Mouse (Mus musculus): ENCODE results near the gene Pkd1l2. TPM values are rescaled to one million over a fixed set of nuclear protein-coding genes. Genes with fewer than 3 reads are reported as not detected.

The Pkd1l2 gene
- polyA plus RNA-seq, 2 experiments: 0.07 to 0.16 TPM

DNA sequence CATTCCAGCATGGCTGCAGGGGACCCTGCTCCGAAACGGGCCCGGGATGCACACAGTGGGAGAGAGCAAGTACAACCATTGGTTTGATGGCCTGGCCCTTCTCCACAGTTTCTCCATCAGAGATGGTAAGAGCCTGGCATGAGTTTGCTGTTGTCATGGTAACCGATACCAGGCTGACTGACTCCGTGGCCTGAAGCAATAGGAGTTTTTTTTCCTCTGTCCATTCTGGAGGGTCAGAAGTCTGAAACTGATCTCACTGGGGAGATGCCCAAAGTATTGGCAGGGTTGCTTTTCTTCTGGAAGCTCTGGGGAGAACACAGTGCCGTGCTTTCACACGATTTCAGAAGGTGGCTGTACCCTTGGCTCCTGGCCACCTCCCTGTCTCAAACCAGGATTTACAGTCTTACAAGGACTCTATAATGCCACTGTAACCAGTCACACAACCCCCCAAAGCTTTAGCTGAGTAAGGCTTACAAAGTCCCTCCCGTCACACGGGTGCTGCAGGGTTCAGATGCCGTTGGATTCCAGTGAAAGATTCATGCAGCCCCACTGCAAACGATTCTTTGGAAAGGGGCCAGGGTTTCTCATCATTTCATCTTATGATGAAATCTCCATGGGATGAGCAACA, 15.4 kb upstream of the Pkd1l2 start:
- ATAC-seq (ENCODE audit: low FRiP score, low read depth) (peak; percentile 66), DNase-seq (ENCODE audit: low spot score) (peak; percentile 65)
- peak overlapping the region; percentile 28; the same call in 1 of the 2 replicates for H3K27ac ChIP-seq (replicated peaks; ENCODE audit: low read depth, low read length)
- no peak overlapping the region for H3K4me3 ChIP-seq (replicated peaks; ENCODE audit: low read length)
- no peaks in the 10 kb centered on the region for H3K36me3 ChIP-seq (ENCODE audit: control insufficient read depth, insufficient read depth, low read length)
- 28% methylated on average over 11 of the region's 11 CpGs for WGBS
- peak overlapping the region; percentile 35 for H3K4me2 ChIP-seq (replicated peaks; ENCODE audit: low read depth, low read length, severe bottlenecking)
- peak overlapping the region; percentile 16; the same call in 1 of the 2 replicates for H3K9ac ChIP-seq (ENCODE audit: low read depth, low read length, severe bottlenecking)
- 0 out of 2 replicates have a peak, but pooled peaks cover 4% of the 10 kb centered on the region for H3K9me3 ChIP-seq (ENCODE audit: control insufficient read depth, low read length)
- peaks cover 16% of the 10 kb centered on the region for H3K4me1 ChIP-seq (ENCODE audit: control insufficient read depth, insufficient read depth, low read length)
- H3K27me3 ChIP-seq (ENCODE audit: control insufficient read depth, insufficient read depth, low read length): no peaks in the 10 kb centered on the region
- TF ChIP-seq POLR2A (IDR thresholded peaks at IDR 0.05; ENCODE audit: borderline replicate concordance, extremely low read depth, insufficient read depth, insufficient read length): no peak

DNA sequence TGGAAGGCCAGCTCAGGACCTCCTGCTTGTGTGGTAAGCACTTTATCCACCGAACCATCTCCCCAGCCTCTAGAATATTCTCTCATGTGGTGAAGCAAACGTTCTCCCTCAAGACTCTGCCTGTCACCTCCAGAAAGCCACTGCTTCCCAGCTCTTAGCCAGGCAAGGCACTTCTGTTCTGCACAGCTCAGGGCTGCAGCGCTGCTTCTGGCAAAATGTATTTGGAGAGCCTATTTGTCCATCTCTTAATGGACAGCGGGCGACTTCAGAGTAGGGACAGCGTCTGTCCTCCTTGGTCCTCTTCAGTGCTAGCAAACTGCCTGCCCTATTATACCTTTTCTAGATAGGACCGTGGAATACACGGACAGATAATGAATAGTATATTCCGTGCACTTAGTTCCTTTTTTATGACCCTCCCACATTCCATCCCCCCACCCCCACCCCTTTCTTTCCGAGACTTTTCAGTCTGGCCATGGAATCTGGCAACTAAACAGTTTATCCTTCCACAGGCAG, 14.9 kb upstream of the Pkd1l2 start:
- no peak for TF ChIP-seq POLR2A (IDR thresholded peaks at IDR 0.05; ENCODE audit: borderline replicate concordance, extremely low read depth, insufficient read depth, insufficient read length)
- no peak for DNase-seq (ENCODE audit: low spot score)
- peak overlapping the region; percentile 16; the same call in 1 of the 2 replicates for H3K9ac ChIP-seq (ENCODE audit: low read depth, low read length, severe bottlenecking)
- ATAC-seq (ENCODE audit: low FRiP score, low read depth): no peak; the same call in 1 of the 2 replicates
- WGBS: 57% methylated on average over 10 of the region's 10 CpGs
- 0 out of 2 replicates have a peak, but pooled peaks cover 4% of the 10 kb centered on the region for H3K9me3 ChIP-seq (ENCODE audit: control insufficient read depth, low read length)
- H3K36me3 ChIP-seq (ENCODE audit: control insufficient read depth, insufficient read depth, low read length): no peaks in the 10 kb centered on the region
- peak overlapping the region; percentile 35 for H3K4me2 ChIP-seq (replicated peaks; ENCODE audit: low read depth, low read length, severe bottlenecking)
- H3K4me1 ChIP-seq (ENCODE audit: control insufficient read depth, insufficient read depth, low read length): peaks cover 16% of the 10 kb centered on the region
- H3K27me3 ChIP-seq (ENCODE audit: control insufficient read depth, insufficient read depth, low read length): no peaks in the 10 kb centered on the region
- H3K4me3 ChIP-seq (replicated peaks; ENCODE audit: low read length): no peak overlapping the region
- peak overlapping the region; percentile 28; the same call in 1 of the 2 replicates for H3K27ac ChIP-seq (replicated peaks; ENCODE audit: low read depth, low read length)

DNA sequence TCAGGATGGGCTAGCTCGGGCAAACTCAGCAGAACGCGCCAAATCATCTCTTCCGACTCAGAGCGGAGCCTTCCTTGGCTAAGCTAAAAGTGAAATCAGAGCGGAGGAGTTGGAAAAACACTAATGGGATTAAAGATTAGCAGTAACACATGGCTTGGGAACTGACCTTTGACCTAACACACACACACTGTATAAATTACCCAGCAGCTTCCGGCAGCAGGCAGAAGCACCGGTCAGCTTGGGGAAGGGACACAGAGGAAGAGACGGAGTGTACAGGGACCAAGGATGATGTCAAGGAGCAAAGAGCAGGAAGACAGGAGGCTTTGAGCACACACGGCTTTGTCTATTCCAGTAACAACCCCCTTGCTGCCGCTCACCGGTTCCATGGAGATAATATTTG, 13.4 kb upstream of the Pkd1l2 start, which contains the start of gene Bco1:
Gene Bco1 (plus strand): TSS at position 208 of the 400 bp plus-strand sequence.
- Histone ChIP-seq H3K4me1 (ENCODE audit: control insufficient read depth, insufficient read depth, low read length) (peaks cover 16% of the 10 kb centered on the region), H3K9me3 (ENCODE audit: control insufficient read depth, low read length) (0 out of 2 replicates have a peak, but pooled peaks cover 4% of the 10 kb centered on the region), H3K4me2 (replicated peaks; ENCODE audit: low read depth, low read length, severe bottlenecking) (no peak within 1 kb of the TSS), H3K9ac (ENCODE audit: low read depth, low read length, severe bottlenecking) (no peak within 1 kb of the TSS), H3K36me3 (ENCODE audit: control insufficient read depth, insufficient read depth, low read length) (no peaks in the 10 kb centered on the region), H3K4me3 (replicated peaks; ENCODE audit: low read length) (no peak within 1 kb of the TSS), H3K27ac (replicated peaks; ENCODE audit: low read depth, low read length) (no peak within 1 kb of the TSS), H3K27me3 (ENCODE audit: control insufficient read depth, insufficient read depth, low read length) (no peaks in the 10 kb centered on the region)
- DNase-seq (ENCODE audit: low spot score) (no peak), ATAC-seq (ENCODE audit: low FRiP score, low read depth) (no peak)
- no peak for TF ChIP-seq POLR2A (IDR thresholded peaks at IDR 0.05; ENCODE audit: borderline replicate concordance, extremely low read depth, insufficient read depth, insufficient read length)
- WGBS: 55% methylated on average over 12 of the region's 12 CpGs

DNA sequence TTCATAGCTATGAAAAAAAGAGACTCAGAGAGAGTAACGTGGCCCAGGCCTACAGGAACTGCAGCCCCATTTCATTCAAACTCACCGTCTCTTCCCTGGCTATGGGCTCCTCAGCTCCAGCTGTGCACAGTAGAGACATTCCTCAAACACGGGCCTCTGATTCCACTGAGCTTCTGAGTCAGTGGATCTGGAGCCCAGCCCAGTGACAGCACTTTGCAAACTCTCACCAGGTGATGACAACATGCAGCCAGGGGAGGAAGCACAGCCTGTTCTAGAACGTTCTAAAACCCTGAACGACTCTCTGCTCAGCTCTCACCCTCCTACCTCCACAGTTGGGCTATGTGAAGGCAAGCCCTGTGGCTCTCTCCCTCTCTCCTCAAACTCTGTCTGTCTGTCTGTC, 11.8 kb upstream of the Pkd1l2 start:
- no peak for ATAC-seq (ENCODE audit: low FRiP score, low read depth)
- Histone ChIP-seq H3K9me3 (ENCODE audit: control insufficient read depth, low read length) (no peaks in the 10 kb centered on the region), H3K4me3 (replicated peaks; ENCODE audit: low read length) (no peak overlapping the region), H3K36me3 (ENCODE audit: control insufficient read depth, insufficient read depth, low read length) (no peaks in the 10 kb centered on the region), H3K27me3 (ENCODE audit: control insufficient read depth, insufficient read depth, low read length) (no peaks in the 10 kb centered on the region), H3K4me1 (ENCODE audit: control insufficient read depth, insufficient read depth, low read length) (peaks cover 16% of the 10 kb centered on the region), H3K4me2 (replicated peaks; ENCODE audit: low read depth, low read length, severe bottlenecking) (no peak overlapping the region), H3K27ac (replicated peaks; ENCODE audit: low read depth, low read length) (no peak overlapping the region), H3K9ac (ENCODE audit: low read depth, low read length, severe bottlenecking) (no peak overlapping the region)
- TF ChIP-seq POLR2A (IDR thresholded peaks at IDR 0.05; ENCODE audit: borderline replicate concordance, extremely low read depth, insufficient read depth, insufficient read length): no peak
- DNase-seq (ENCODE audit: low spot score): peak; percentile 46
- WGBS: 52% methylated on average over 5 of the region's 5 CpGs

DNA sequence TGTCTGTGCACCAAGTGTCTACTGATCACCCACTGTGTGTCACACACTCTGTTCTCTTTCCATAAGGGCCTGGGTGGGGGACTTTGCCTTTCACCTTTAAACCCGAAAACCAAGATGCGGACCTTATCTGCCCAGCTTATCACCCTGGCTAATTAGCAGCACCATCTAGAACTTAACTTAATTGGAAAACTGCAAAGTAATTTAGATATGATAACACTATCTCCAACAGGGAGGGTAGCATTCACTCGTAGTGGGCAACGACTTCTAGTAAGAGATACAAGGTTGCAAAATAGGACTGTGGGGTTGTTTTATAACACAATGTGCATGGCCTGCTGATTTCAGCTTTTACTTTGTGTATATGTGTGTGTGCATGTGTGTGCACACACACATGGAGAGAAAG, 7.6 kb upstream of the Pkd1l2 start:
- no peak for TF ChIP-seq POLR2A (IDR thresholded peaks at IDR 0.05; ENCODE audit: borderline replicate concordance, extremely low read depth, insufficient read depth, insufficient read length)
- Histone ChIP-seq H3K36me3 (ENCODE audit: control insufficient read depth, insufficient read depth, low read length) (no peaks in the 10 kb centered on the region), H3K4me2 (replicated peaks; ENCODE audit: low read depth, low read length, severe bottlenecking) (no peak overlapping the region), H3K27ac (replicated peaks; ENCODE audit: low read depth, low read length) (no peak overlapping the region), H3K4me3 (replicated peaks; ENCODE audit: low read length) (no peak overlapping the region), H3K9me3 (ENCODE audit: control insufficient read depth, low read length) (no peaks in the 10 kb centered on the region), H3K27me3 (ENCODE audit: control insufficient read depth, insufficient read depth, low read length) (no peaks in the 10 kb centered on the region), H3K9ac (ENCODE audit: low read depth, low read length, severe bottlenecking) (no peak overlapping the region), H3K4me1 (ENCODE audit: control insufficient read depth, insufficient read depth, low read length) (no peaks in the 10 kb centered on the region)
- ATAC-seq (ENCODE audit: low FRiP score, low read depth): no peak
- WGBS: 88% methylated on average over 4 of the region's 4 CpGs
- DNase-seq (ENCODE audit: low spot score): no peak

Data from limb, embryonic 14.5 days (tissue).